Mouse (Mus musculus): Measurements from ENCODE around the gene Ddit4.

DNA sequence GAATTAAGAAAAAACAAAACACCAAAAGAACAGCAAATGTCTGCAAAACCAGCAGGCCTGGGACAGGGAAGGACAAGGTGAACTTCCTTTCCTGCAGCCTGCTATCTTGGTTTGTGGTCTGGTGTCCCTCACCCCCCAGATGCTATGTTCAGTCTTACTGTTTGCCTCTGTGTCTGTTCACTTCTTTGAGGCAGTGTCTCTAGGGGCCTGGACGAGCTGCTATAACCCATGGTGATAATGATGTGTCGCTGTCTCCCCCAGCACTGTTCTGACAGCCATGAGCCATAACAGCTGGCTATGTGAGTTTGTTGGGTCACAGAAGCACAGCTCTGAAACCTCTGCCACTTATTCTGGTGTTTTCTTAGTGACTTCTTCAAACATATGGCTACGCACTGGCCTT, 23.2 kb upstream of the Ddit4 start:
- TF ChIP-seq CTCF (IDR thresholded peaks at IDR 0.05; ENCODE audit: extremely low read depth, insufficient read length, insufficient replicate concordance, low read depth, low read length): no peak
- TF ChIP-seq POLR2A (IDR thresholded peaks at IDR 0.05; ENCODE audit: low read depth, low read length): no peak
